Mouse (Mus musculus) kidney, postnatal 0 days (tissue): ENCODE measurements at regions not wholly inside any gene's neighbourhood (a gene's known extent, or its start where the extent isn't known, plus 50 kb on each side); places are given as distances from the start of the nearest gene placed in this dataset.

Experiments used
- ATAC-seq: fragments of 200-750 bp; cut with Nextera tagmentation; replicated peaks from 2 replicates; pipeline ENCODE4 v1.8.0; 2017; ENCODE audit warnings: low read depth, moderate number of reproducible peaks, moderate TSS enrichment, moderate library complexity; ENCODE audit not compliant: low FRiP score
- DNase-seq: peaks from one replicate; pipeline ENCODE4 v3.0.0-alpha.2; 2016; ENCODE audit warnings: low spot score
- H3K27ac ChIP-seq: fragments of 300-500 bp; sonication (generic); 2 replicates; pipeline ENCODE4 v1.5.1; 2014; ENCODE audit warnings: mild to moderate bottlenecking
- H3K27me3 ChIP-seq: fragments of 300-500 bp; sonication (generic); 2 replicates; pipeline ENCODE4 v1.6.1; 2014; ENCODE audit warnings: low read length, mixed read lengths; ENCODE audit not compliant: insufficient read depth
- H3K36me3 ChIP-seq: fragments of 300-500 bp; sonication (generic); 2 replicates; pipeline ENCODE4 v1.6.1; 2014; ENCODE audit warnings: low read length, mixed read lengths; ENCODE audit not compliant: insufficient read depth
- H3K4me1 ChIP-seq: fragments of 300-500 bp; sonication (generic); replicated peaks from 2 replicates; pipeline ENCODE4 v1.6.1; 2014; ENCODE audit warnings: antibody characterized with exemption, low read length, mixed read lengths; ENCODE audit not compliant: insufficient read depth
- H3K4me2 ChIP-seq: fragments of 300-500 bp; sonication (generic); 2 replicates; pipeline ENCODE4 v1.6.1; 2014; ENCODE audit warnings: mild to moderate bottlenecking, low read length, moderate library complexity, mixed read lengths
- H3K4me3 ChIP-seq: fragments of 300-500 bp; sonication (generic); replicated peaks from 2 replicates; pipeline ENCODE4 v1.5.1; 2014; ENCODE audit warnings: low read depth, low read length
- H3K9ac ChIP-seq: fragments of 300-500 bp; sonication (generic); 2 replicates; pipeline ENCODE4 v1.6.1; 2014; ENCODE audit warnings: low read depth, low read length
- H3K9me3 ChIP-seq: fragments of 300-500 bp; sonication (generic); replicated peaks from 2 replicates; pipeline ENCODE4 v1.6.1; 2016; ENCODE audit warnings: low read length, inconsistent platforms, mixed read lengths
- CTCF ChIP-seq: IDR thresholded peaks from 2 replicates; pipeline ENCODE4 v1.5.1; 2016; ENCODE audit warnings: antibody characterized with exemption, low read depth, mild to moderate bottlenecking, moderate library complexity
- WGBS: fragments of 180-500 bp; shearing (Covaris S2); extraction: QIAGEN DNeasy Blood & Tissue Kit; methylation state at CpG from one replicate; pipeline ENCODE4 v1.1.7; 2014; 5-methylcytosine and 5-hydroxymethylcytosine counted together

DNA sequence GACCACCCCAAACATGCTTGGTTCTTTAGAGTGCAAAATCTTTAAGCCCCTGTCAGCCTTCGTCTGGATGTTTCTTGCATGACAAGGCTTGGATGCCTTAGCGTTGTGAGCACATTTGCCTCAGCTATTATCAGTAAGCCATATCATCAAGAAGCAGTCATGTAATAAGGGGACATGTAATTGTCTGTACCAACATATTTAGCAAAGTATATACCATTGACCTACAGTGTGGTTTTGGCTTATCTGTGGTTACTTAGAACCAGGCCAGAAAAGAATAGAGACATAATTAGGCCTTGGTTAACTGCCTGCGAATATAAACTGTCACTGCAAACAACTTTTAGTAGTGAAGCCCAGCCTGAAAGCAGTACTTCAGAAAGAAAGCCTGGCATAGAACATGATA is 57.0 kb upstream of the Slc4a7 start:
- no peaks in the 10 kb centered on the region for H3K4me1 ChIP-seq
- TF ChIP-seq CTCF, result no peak
- ATAC-seq (no peak), DNase-seq (no peak)
- H3K27ac ChIP-seq, result no peak overlapping the region
- H3K4me3 ChIP-seq, result no peak overlapping the region
- no peaks in the 10 kb centered on the region for H3K36me3 ChIP-seq
- H3K9ac ChIP-seq, result no peak overlapping the region
- no peak overlapping the region for H3K4me2 ChIP-seq
- H3K9me3 ChIP-seq, result no peaks in the 10 kb centered on the region
- 66% methylated on average over 3 of the region's 3 CpGs for WGBS
- H3K27me3 ChIP-seq, result no peaks in the 10 kb centered on the region
